Mouse (Mus musculus) embryonic fibroblast, embryonic 13.5 days (primary cell): ENCODE data around the gene Tnfrsf4. TPM values are rescaled to one million over a fixed set of nuclear protein-coding genes. Genes with fewer than 3 reads are reported as not detected.
A peak's percentile ranks its signal among the peaks of the same experiment; 100 is the strongest.

Experiments
- H3K27ac ChIP-seq: 2 replicates; pipeline ENCODE4 v1.5.1; 2012; ENCODE audit warnings: low read length, control low read depth, inconsistent platforms; ENCODE audit not compliant: insufficient read depth
- H3K4me1 ChIP-seq: 2 replicates; pipeline ENCODE4 v1.6.1; 2011; ENCODE audit warnings: low read length; ENCODE audit not compliant: control insufficient read depth, insufficient read depth
- H3K4me3 ChIP-seq: 2 replicates; pipeline ENCODE4 v1.5.1; 2011; ENCODE audit warnings: mild to moderate bottlenecking, control low read depth, low read length; ENCODE audit not compliant: insufficient read depth
- CTCF ChIP-seq: IDR thresholded peaks from 2 replicates; pipeline ENCODE4 v1.5.1; 2011; ENCODE audit warnings: mild to moderate bottlenecking, control low read depth, low read length, moderate library complexity, borderline replicate concordance; ENCODE audit not compliant: insufficient read depth
- POLR2A ChIP-seq: IDR thresholded peaks from 2 replicates; pipeline ENCODE4 v1.6.1; 2011; ENCODE audit warnings: low read depth, mild to moderate bottlenecking, control low read depth, low read length, moderate library complexity
- polyA plus RNA-seq: library from polyadenylated mRNA; stranded (reverse); fragments of >200 nt; gene quantifications from 2 replicates; pipeline ENCODE4 v1.2.4, GENCODE M21; 2011; ENCODE audit warnings: low read depth; ENCODE audit not compliant: missing spikeins, insufficient read length

Tnfrsf4 gene
- polyA plus RNA-seq, 1 experiment = 2.8 TPM

DNA sequence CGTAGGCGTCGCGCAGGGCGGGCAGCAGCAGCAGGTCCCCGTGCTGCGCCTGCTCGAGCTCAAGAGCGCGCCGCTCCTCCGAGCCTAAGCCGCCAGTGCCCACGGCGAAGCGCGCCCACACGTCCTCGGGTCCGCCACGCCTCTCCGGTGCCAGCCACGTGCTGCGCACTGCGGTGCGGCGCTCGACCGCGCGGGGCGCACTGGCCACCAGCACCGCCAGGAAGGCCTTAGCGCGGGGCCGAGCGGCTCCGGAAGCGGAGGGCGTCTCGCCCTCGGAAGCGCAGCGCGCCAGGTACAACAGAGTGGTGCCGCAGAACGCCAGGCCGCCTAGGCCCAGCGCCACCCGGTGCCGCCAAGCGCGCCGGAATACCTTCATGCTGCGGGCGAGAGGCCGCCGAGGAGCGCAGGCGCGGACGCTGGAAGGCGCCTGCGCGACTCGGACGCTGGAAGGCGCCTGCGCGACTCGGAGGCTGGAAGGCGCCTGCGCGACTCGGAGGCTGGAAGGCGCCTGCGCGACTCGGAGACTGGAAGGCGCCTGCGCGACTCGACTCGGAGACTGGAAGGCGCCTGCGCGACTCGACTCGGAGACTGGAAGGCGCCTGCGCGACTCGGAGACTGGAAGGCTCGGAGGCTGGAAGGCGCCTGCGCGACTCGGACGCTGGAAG, 21.3 kb upstream of the Tnfrsf4 start, which contains the start of the genes B3galt6 and Sdf4:
Gene B3galt6 (minus strand): TSS at position 409 of the 665 bp plus-strand sequence.
Gene Sdf4 (plus strand): TSS at position 632 of the 665 bp plus-strand sequence.
- Histone ChIP-seq H3K27ac (peak within 1 kb of the TSS; percentile 93), H3K4me1 (peaks cover 3% of the 10 kb centered on the region; the same call in 1 of the 2 replicates), H3K4me3 (peak within 1 kb of the TSS; percentile 98)
- TF ChIP-seq CTCF = peak; percentile 50
- peak; percentile 65 for TF ChIP-seq POLR2A

DNA sequence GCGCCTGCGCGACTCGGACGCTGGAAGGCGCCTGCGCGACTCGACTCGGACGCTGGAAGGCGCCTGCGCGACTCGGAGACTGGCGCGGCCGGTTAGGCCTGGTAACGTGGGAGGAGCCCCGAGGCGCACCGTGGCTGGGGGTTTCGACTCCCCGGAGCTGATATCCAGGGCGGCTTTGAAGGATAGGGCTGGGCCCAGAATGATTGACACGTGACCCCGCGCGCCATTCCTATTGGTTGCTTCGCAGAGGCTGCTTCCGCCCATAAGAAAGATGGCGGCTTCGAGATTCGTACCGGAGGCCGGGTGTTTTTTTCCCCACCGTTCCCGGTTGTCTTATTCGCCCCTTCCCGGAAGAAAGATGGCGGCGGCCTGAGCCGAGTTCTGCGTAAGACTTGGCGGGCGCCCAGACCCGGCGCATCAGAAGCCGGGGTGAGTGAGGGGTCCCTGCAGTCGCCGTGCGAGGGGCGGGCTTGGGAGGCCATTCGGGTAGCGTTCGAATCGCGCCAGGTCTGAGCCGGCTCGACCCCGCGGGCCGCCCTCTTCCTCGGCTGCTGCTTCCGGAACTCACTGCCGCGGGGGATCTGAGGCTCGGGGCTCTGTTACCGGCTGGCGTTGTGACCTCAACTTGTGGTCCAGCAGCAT, 20.6 kb upstream of the Tnfrsf4 start:
- H3K27ac ChIP-seq = peak overlapping the region; percentile 93
- no peak for TF ChIP-seq CTCF
- TF ChIP-seq POLR2A = peak; percentile 59; the same call in 1 of the 2 replicates
- H3K4me1 ChIP-seq = peaks cover 3% of the 10 kb centered on the region; the same call in 1 of the 2 replicates
- peak overlapping the region; percentile 98 for H3K4me3 ChIP-seq

DNA sequence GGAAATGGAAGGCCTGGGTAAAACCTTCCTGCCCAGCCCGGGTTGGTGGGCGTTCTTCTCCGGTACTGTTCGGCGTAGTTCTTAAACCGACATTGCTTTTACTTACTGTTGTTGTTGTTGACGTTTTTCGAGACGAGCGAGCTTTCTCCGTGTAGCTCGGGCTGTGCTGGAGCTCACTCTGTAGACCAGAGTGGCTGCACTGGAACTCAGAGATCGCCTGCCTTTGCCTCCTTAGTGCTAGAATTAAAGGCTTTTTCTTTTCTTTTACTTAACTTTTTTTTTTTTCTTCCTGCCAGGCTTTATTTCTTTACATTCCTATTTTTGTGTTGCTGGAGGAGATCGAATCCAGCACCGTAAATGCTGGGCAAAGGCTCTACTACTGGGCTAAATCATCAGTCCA, 20.0 kb upstream of the Tnfrsf4 start:
- H3K4me1 ChIP-seq = peaks cover 3% of the 10 kb centered on the region; the same call in 1 of the 2 replicates
- no peak for TF ChIP-seq POLR2A
- no peak for TF ChIP-seq CTCF
- H3K4me3 ChIP-seq = peak overlapping the region; percentile 98
- H3K27ac ChIP-seq = peak overlapping the region; percentile 93

DNA sequence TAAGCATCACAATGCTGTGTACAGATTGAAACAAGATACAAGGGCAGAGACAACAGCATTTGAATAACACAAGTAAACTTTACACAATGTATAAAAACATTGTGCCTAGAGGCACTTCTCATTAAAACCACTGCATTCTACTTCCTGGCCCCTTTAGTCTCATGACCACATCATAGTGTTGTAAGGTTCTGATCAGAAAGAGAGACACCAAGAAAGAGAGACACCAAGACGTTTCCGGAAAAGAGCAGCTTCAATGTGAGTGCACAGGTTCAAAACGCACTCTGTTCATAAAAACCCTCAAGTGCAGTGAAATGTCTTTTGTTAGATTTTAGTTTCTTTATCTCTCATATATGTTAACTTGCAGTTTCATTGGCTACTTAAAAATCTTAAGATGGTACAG, 9.5 kb upstream of the Tnfrsf4 start:
- TF ChIP-seq CTCF (no peak), POLR2A (no peak)
- no peaks in the 10 kb centered on the region for H3K4me1 ChIP-seq
- H3K27ac ChIP-seq = no peak overlapping the region
- H3K4me3 ChIP-seq = no peak overlapping the region

DNA sequence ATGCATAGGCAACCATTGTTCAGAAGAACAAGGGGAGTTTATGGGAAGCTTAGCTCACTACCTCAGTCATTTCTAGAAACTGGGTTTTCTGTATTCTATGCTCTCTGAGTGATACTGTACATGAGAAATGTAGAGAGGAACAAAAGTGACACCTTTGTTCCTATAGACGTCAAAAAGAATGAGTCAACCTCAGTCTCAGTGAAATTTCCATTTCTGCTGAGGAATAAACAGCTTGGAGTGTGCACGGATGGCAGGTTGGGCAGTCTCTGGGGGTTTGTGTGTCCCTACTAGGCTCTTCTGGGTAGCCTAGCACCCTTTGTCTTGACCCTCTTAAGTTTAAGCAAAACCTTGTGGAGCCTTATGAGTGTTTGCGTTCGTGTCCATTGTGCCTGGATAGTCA, 5.3 kb upstream of the Tnfrsf4 start:
- H3K4me3 ChIP-seq = no peak overlapping the region
- no peaks in the 10 kb centered on the region for H3K4me1 ChIP-seq
- TF ChIP-seq CTCF (no peak), POLR2A (no peak)
- no peak overlapping the region for H3K27ac ChIP-seq

DNA sequence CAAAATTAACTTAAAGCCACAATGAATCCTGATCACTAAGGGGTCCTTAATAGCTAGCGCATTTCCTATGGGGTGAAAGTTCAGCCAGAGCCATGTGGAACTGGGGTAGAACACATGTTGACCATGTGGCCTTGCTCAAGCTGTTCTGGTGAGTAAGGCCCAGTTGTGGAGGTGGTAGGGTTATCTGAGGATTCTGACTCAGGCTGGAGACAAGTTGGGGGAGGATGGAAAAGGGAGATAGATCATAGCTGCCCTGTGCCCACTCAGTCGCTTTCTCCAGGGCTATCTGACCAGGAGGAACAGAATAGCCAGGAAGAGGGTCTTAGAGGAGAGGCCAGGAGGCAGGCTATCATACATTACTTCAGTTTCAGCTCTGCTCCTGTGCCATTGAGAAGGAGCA, 793 bp downstream of the Tnfrsf4 start:
- H3K4me1 ChIP-seq = no peaks in the 10 kb centered on the region
- no peak for TF ChIP-seq POLR2A
- no peak for TF ChIP-seq CTCF

DNA sequence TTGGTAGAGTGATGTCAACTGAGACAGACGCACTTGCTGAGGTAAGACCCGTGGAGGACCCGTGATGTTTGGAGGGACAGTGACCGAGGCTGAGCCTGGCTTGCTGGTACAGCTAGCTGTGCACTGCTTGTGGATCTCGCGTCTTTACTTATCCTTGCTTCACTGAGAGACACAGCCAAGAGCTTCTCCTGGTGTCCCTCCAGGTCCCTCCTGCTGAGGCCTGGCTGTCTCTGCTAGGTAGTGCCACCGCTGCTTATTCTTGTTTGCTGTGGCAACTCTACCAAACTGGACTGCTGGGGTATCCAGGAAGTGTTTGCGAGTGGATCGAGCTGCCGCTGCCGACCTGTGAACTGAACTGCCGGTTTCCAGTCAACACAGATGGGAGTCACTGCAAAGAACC, 6.1 kb downstream of the Tnfrsf4 start:
- no peaks in the 10 kb centered on the region for H3K4me1 ChIP-seq
- no peak overlapping the region for H3K27ac ChIP-seq
- H3K4me3 ChIP-seq = no peak overlapping the region
- TF ChIP-seq CTCF (no peak), POLR2A (no peak)

More for the DNA sequence above, 793 bp downstream of the Tnfrsf4 start:
- no peak overlapping the region for H3K4me3 ChIP-seq
- H3K27ac ChIP-seq = no peak overlapping the region

DNA sequence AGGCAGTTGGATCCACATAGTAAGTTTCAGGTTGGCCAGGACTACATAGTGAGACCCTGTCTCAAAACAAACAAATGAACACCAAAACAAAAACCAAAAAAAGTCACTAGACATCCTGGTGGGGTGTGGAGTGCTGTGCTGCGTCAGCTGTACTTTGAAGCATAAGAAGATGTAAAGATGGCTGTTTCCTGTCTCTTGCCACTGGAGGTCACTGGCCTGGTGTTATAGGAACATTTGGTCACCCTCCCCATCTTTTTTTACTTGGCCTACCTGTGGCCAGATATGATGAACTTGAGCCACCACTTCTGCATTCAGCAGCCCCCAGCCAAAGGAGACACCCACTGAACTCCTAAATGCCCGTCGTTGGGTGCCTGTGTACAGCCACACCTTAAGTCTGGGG, 7.7 kb downstream of the Tnfrsf4 start:
- TF ChIP-seq POLR2A = no peak
- no peak for TF ChIP-seq CTCF
- peaks cover 2% of the 10 kb centered on the region for H3K4me1 ChIP-seq
- H3K4me3 ChIP-seq = no peak overlapping the region
- H3K27ac ChIP-seq = no peak overlapping the region

DNA sequence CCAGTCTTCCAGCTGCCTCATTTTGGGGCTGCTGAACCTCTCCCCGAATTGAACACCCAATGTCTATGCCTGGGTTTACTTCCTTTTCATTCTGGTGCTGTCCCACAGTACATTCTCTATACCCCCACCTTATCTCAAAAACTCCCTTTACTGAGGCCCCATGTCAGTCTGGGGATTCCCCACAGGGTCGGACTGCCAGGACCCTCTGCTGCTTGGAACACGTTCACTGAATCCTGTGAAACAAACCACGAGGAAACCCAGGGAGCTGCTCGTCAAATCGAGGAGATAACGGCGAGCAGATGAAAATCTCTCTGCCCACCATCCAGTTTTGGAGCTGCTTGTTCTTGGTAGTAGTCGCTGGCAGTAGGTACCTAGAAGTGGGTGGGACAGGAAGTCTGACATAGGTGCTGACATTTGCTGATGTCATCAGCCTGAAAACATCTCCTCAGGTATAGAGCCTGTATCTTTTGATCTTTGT, 8.3 kb downstream of the Tnfrsf4 start:
- H3K4me1 ChIP-seq = peaks cover 3% of the 10 kb centered on the region
- TF ChIP-seq POLR2A (no peak), CTCF (no peak)
- no peak overlapping the region for H3K27ac ChIP-seq
- no peak overlapping the region for H3K4me3 ChIP-seq

DNA sequence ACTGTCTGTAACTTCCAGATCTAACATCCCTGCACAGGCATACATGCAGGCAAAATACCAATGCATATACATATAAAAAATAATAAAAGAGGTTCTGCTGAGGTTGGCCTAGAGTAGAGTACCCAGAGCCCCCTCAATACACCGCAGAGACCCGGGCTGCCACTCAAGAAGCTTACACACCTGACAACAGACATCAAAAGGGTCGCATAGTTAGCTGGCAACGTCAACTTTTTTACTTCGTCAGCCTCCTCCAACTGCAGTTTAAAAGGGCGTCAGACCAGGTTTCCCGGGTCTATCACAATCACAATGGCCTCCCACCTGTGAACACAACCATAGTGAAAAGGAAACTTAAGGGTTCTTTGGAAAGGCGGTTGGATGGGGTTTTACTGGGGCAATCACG, 9.9 kb downstream of the Tnfrsf4 start:
- no peak overlapping the region for H3K27ac ChIP-seq
- H3K4me1 ChIP-seq = peaks cover 3% of the 10 kb centered on the region
- H3K4me3 ChIP-seq = no peak overlapping the region
- TF ChIP-seq POLR2A (no peak), CTCF (no peak)
